Mouse (Mus musculus): ENCODE results near the gene Ugt1a2.

GRCm38 (mm10) chr1:88253106-88253505 is 52.7 kb downstream of the Ugt1a2 start:
- TF ChIP-seq GATA1 (IDR thresholded peaks at IDR 0.05; ENCODE audit: borderline replicate concordance, low read length) (no peak), FLI1 (IDR thresholded peaks at IDR 0.05; ENCODE audit: low read length) (no peak)
